Mouse (Mus musculus) liver, embryonic 11.5 days (tissue): ENCODE results near the gene Lsm7. TPM values are rescaled to one million over a fixed set of nuclear protein-coding genes. Genes with fewer than 3 reads are reported as not detected.
A peak's percentile ranks its signal among the peaks of the same experiment; 100 is the strongest.

Experiments used
- microRNA counts: library from miRNA; unstranded; fragments of <30 nt; microRNA quantifications from one replicate; lab custom pipeline; 2015
- microRNA-seq: library from miRNA; unstranded; fragments of <30 nt; microRNA quantifications from one replicate; pipeline ENCODE4, GENCODE M21; 2017; ENCODE audit warnings: borderline number of aligned reads
- polyA plus RNA-seq: library from polyadenylated mRNA; unstranded; fragments of >200 nt; fragmentation: Nextera tagmentation; extraction: Ambion mirVana; gene quantifications from 2 replicates; pipeline ENCODE4 v1.2.1, GENCODE M21; 2014

Lsm7 gene
- polyA plus RNA-seq, 1 experiment from 2014 or later = 453 TPM

MicroRNAs encoded within 50 kb of the gene (microRNA counts, 519-probe panel; counts per million panel counts)
- not detected for microRNA mmu-miR-1982 (lab: Ali Mortazavi, UCI)

Small RNA genes within 50 kb of the gene (microRNA-seq; reads per million reads assigned to microRNA genes)
- gene Mir1982 = 10.6 reads per million, percentile 23 among the genes with 10 or more reads in this experiment

Other genes with a start within 250 kb of the Lsm7 start
- gene Gm49322, start 249.2 kb downstream of the Lsm7 start, polyA plus RNA-seq = 3.6 TPM in 2 replicates
- gene Csnk1g2, start 232.4 kb downstream of the Lsm7 start, polyA plus RNA-seq = 92.3 and 96.1 TPM in 2 replicates
- 38.0 and 38.4 TPM in 2 replicates for gene Btbd2, start 198.1 kb downstream of the Lsm7 start, polyA plus RNA-seq
- gene Mknk2, start 177.1 kb downstream of the Lsm7 start, polyA plus RNA-seq = 124 and 128 TPM in 2 replicates
- 56.7 and 57.3 TPM in 2 replicates for gene Mob3a, start 153.2 kb downstream of the Lsm7 start, polyA plus RNA-seq
- gene Izumo4, start 153.0 kb downstream of the Lsm7 start, polyA plus RNA-seq = 5.7 and 6.8 TPM in 2 replicates
- 53.1 and 53.2 TPM in 2 replicates for gene Ap3d1, start 112.9 kb downstream of the Lsm7 start, polyA plus RNA-seq
- gene Dot1l, start 100.0 kb downstream of the Lsm7 start, polyA plus RNA-seq = 23.9 and 28.2 TPM in 2 replicates
- 116 and 121 TPM in 2 replicates for gene Sf3a2, start 57.0 kb downstream of the Lsm7 start, polyA plus RNA-seq
- gene Plekhj1, start 56.6 kb downstream of the Lsm7 start, polyA plus RNA-seq = 178 and 188 TPM in 2 replicates
- 0.14 TPM in 1 of 2 replicates, not detected in the other for gene Amh, start 50.0 kb downstream of the Lsm7 start, polyA plus RNA-seq
- gene Jsrp1, start 41.7 kb downstream of the Lsm7 start, polyA plus RNA-seq = 1.1 and 1.5 TPM in 2 replicates
- 1,793 and 1,800 TPM in 2 replicates for gene Oaz1, start 28.6 kb downstream of the Lsm7 start, polyA plus RNA-seq
- 0.05 TPM in 1 of 2 replicates, not detected in the other for gene Lingo3, start 11.2 kb downstream of the Lsm7 start, polyA plus RNA-seq
- 58.5 and 63.8 TPM in 2 replicates for gene Sppl2b, start 66 bp upstream of the Lsm7 start, polyA plus RNA-seq
- gene Tmprss9, start 16.6 kb upstream of the Lsm7 start, polyA plus RNA-seq = not detected in 2 replicates
- gene Timm13, start 45.8 kb upstream of the Lsm7 start, polyA plus RNA-seq = 396 and 445 TPM in 2 replicates
- 16.2 and 18.2 TPM in 2 replicates for gene Lmnb2, start 63.0 kb upstream of the Lsm7 start, polyA plus RNA-seq
- 4.0 and 5.0 TPM in 2 replicates for gene Gadd45b, start 74.9 kb upstream of the Lsm7 start, polyA plus RNA-seq
- 1.8 and 2.1 TPM in 2 replicates for gene Gng7, start 159.7 kb upstream of the Lsm7 start, polyA plus RNA-seq
- 0.45 TPM in 1 of 2 replicates, not detected in the other for gene Diras1, start 170.5 kb upstream of the Lsm7 start, polyA plus RNA-seq
- 9.1 and 9.4 TPM in 2 replicates for gene Slc39a3, start 182.2 kb upstream of the Lsm7 start, polyA plus RNA-seq
- gene Sgta, start 205.0 kb upstream of the Lsm7 start, polyA plus RNA-seq = 147 and 153 TPM in 2 replicates
- gene Thop1, start 214.8 kb upstream of the Lsm7 start, polyA plus RNA-seq = 80.3 and 84.0 TPM in 2 replicates
- gene Creb3l3, start 243.7 kb upstream of the Lsm7 start, polyA plus RNA-seq = 17.3 and 17.6 TPM in 2 replicates